Mouse (Mus musculus) intestine, postnatal 0 days (tissue): ENCODE results near the gene Nfix. TPM values are rescaled to one million over a fixed set of nuclear protein-coding genes. Genes with fewer than 3 reads are reported as not detected.

Experiments used
- ATAC-seq: fragments of 200-750 bp; cut with Nextera tagmentation; 2 replicates; pipeline ENCODE4 v1.8.0; 2017; ENCODE audit warnings: mild to moderate bottlenecking, moderate TSS enrichment, moderate library complexity
- H3K27ac ChIP-seq: fragments of 300-500 bp; sonication (generic); 2 replicates; pipeline ENCODE4 v1.5.1; 2014; ENCODE audit warnings: mild to moderate bottlenecking, low read depth, low read length, moderate library complexity
- H3K27me3 ChIP-seq: fragments of 300-500 bp; sonication (generic); replicated peaks from 2 replicates; pipeline ENCODE4 v1.6.1; 2014; ENCODE audit warnings: low read length, mixed read lengths; ENCODE audit not compliant: control insufficient read depth, insufficient read depth
- H3K36me3 ChIP-seq: fragments of 300-500 bp; sonication (generic); 2 replicates; pipeline ENCODE4 v1.6.1; 2014; ENCODE audit warnings: mild to moderate bottlenecking, moderate library complexity; ENCODE audit not compliant: control insufficient read depth, insufficient read depth
- H3K4me1 ChIP-seq: fragments of 300-500 bp; sonication (generic); replicated peaks from 2 replicates; pipeline ENCODE4 v1.6.1; 2014; ENCODE audit warnings: antibody characterized with exemption, low read length, mixed read lengths; ENCODE audit not compliant: control insufficient read depth, insufficient read depth
- H3K4me2 ChIP-seq: fragments of 300-500 bp; sonication (generic); replicated peaks from 2 replicates; pipeline ENCODE4 v1.6.1; 2014; ENCODE audit warnings: low read depth, mild to moderate bottlenecking, moderate library complexity
- H3K4me3 ChIP-seq: fragments of 300-500 bp; sonication (generic); 2 replicates; pipeline ENCODE4 v1.5.1; 2014; ENCODE audit warnings: low read depth, low read length
- H3K9ac ChIP-seq: fragments of 300-500 bp; sonication (generic); 2 replicates; pipeline ENCODE4 v1.6.1; 2014; ENCODE audit warnings: mild to moderate bottlenecking, low read depth, low read length
- H3K9me3 ChIP-seq: fragments of 300-500 bp; sonication (generic); 2 replicates; pipeline ENCODE4 v1.6.1; 2016; ENCODE audit warnings: mixed run types; ENCODE audit not compliant: control insufficient read depth
- CTCF ChIP-seq: sonication (generic); IDR thresholded peaks from 2 replicates; pipeline ENCODE4 v1.5.1; 2016; ENCODE audit warnings: low read depth, mild to moderate bottlenecking, control low read depth, antibody characterized with exemption, moderate library complexity
- WGBS: fragments of 180-500 bp; shearing (Covaris S2); extraction: QIAGEN DNeasy Blood & Tissue Kit; methylation state at CpG from one replicate; pipeline ENCODE4 v1.1.7; 2014; 5-methylcytosine and 5-hydroxymethylcytosine counted together
- polyA plus RNA-seq: library from polyadenylated mRNA; unstranded; fragments of >200 nt; fragmentation: Nextera tagmentation; extraction: Ambion mirVana; gene quantifications from 2 replicates; pipeline ENCODE4 v1.2.1, GENCODE M21; 2015

The Nfix gene
- polyA plus RNA-seq, 1 experiment from 2014 or later: 12.0 TPM

DNA sequence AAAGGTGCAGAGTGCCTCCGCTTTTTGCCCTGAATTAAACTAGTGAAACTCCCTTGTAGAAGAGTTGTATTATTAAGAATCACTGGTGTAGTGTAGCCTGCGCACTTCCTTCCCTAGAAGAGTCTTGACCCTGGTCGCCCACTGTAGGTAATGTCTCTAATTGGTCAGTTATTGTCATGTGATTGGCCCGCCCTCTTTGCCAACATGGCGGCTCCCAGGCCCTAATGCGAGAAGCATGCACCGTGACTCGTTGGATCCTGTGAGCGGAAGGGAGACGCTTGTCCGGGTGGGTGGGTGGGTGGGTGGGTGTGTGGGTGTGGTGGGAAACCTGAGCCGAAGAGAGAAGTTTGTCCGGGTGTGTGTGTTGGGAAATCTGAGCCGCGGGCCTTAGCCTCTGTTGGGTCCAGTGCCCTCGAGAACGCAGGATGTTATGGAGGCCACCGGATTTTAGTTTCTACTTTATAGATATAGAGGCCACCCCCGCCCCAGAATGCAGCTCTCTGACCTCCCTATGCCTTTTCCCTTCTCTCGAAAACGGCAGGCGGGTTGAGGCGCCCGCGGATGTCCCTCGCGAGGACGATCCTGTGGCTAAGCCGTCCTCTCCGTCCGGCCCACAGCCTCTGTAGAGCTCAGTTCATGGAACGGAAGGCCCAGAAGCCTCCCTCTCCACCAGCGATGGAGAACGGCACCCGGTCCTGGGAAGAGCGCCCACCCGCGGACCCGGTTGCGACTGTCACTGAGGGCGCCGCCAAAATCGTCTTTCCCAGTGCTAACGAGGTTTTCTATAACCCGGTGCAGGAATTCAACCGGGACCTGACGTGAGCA, 110.8 kb downstream of the Nfix start:
- Histone ChIP-seq H3K36me3 (peaks cover 15% of the 10 kb centered on the region; the same call in 1 of the 2 replicates), H3K9me3 (no peaks in the 10 kb centered on the region), H3K9ac (peak overlapping the region; percentile 79), H3K4me2 (peak overlapping the region; percentile 89), H3K27ac (peak overlapping the region; percentile 61), H3K4me3 (peak overlapping the region; percentile 79), H3K27me3 (no peaks in the 10 kb centered on the region), H3K4me1 (peaks cover 16% of the 10 kb centered on the region)
- under 1% methylated on average over 46 of the region's 47 CpGs for WGBS
- peak; percentile 83 for ATAC-seq
- TF ChIP-seq CTCF: peak; percentile 42

DNA sequence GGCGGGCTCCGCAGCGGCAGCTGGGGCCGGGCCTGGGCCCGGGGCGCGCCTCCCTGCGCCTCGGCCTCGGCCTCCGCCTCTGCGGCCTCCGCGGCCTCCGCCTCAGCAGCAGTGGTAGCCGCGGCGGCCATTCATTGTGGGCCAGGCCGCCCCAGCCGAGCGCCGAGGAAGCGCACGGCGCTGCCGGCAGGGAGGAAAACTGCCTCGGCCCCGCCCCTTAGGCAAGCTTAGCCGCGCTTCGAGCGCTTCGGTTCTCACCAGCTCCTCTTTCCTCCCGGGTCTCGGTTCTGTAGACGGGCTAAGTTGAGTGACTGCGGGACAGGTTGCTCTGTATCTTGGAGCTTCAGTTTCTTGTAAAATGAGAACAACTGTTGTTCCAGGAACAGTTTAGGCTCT, 112.4 kb downstream of the Nfix start, which contains the start of gene Nacc1:
Gene Nacc1, minus strand, starts transcription at position 158 of the 396 bp plus-strand sequence.
- Histone ChIP-seq H3K4me1 (peaks cover 16% of the 10 kb centered on the region), H3K9ac (peak within 1 kb of the TSS; percentile 93), H3K4me2 (peak within 1 kb of the TSS; percentile 89), H3K36me3 (peaks cover 8% of the 10 kb centered on the region), H3K9me3 (no peaks in the 10 kb centered on the region), H3K4me3 (peak within 1 kb of the TSS; percentile 100), H3K27ac (peak within 1 kb of the TSS; percentile 83), H3K27me3 (no peaks in the 10 kb centered on the region)
- peak; percentile 73 for ATAC-seq
- WGBS: under 1% methylated on average over 30 of the region's 37 CpGs
- TF ChIP-seq CTCF: peak; percentile 37

DNA sequence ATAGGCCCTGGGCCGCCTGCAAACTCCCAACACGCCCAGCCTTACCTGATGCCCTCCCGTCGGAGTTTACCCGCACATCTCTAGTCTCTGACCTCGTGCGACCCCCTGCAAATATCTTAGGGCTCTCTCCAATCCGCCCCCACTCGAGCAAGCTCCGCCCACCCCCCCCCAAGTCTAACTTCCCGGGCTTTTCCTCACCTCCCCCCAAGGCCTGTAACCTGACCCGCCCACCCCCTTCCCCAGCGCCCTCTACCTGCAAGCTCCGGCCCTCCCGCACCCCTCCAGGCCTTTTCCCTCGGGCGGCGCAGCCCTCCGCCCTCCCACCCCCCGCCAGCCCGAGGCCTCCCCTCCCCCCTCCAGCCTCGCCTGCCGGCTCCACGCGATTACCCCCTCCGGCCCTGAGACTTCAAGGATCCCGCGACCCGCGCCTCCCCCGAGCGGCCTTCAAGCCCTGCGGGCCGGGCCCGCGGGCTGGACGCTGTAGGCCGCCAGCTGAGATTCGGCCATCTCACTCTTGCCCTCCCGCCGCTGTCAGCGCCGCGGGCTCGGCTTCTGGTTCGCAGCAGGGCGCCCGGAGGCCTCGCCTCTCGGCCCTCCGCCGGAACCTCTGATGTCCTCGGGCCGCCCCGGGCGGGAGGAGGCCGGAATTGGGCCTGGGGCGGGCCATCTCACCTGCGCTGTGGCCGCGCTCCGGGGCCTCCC, 113.0 kb downstream of the Nfix start:
- Histone ChIP-seq H3K27me3 (no peaks in the 10 kb centered on the region), H3K4me1 (peaks cover 16% of the 10 kb centered on the region), H3K9me3 (no peaks in the 10 kb centered on the region), H3K27ac (peak overlapping the region; percentile 83), H3K4me2 (peak overlapping the region; percentile 89), H3K36me3 (peaks cover 7% of the 10 kb centered on the region), H3K9ac (peak overlapping the region; percentile 93), H3K4me3 (peak overlapping the region; percentile 100)
- peak; percentile 30 for TF ChIP-seq CTCF
- under 1% methylated on average over 57 of the region's 62 CpGs for WGBS
- peak; percentile 40 for ATAC-seq

DNA sequence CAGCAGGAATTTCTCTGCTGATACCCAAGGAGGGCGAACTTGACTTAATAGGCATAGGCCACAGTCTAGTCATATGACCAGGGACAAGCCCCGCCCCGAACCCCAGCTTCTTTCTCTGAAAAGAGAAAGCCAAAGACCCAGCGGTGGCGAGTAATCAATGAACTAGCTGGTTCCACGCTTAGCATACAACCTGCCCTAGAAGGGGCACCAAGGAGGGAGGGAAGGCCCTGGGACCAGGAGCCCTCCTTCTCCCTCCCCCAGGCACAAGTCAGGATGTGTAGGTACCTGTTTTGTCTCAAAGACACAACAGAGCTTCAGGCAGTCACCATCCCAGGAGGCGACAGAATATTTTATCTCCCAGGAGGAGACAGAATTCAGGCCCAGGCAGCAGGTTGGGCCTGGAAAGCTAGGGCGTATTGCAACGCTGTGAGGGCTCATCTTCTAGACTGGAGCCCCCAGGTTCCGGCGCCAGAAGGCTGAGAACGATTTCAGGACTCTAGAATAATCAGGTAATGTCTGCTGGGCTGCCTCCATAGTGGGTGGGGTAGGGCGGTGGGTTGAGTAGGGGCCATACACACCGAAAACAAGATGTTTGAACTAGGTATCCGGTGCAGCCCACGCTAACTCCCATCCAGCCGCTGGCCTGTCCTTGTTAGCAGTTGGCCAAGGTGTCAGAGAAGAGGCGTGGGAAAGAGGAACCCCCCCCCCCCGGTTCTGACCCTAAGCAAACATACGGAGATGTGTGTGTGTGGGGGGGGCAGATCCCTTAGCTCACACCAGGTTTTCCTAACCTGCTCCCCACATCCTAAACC, 113.7 kb downstream of the Nfix start, which contains the start of gene Trmt1:
Gene Trmt1, plus strand, starts transcription at position 117 of the 812 bp plus-strand sequence.
- H3K9ac ChIP-seq: peak within 1 kb of the TSS; percentile 93
- no peaks in the 10 kb centered on the region for H3K27me3 ChIP-seq
- H3K4me3 ChIP-seq: peak within 1 kb of the TSS; percentile 100
- peaks cover 16% of the 10 kb centered on the region for H3K4me1 ChIP-seq
- peaks cover 6% of the 10 kb centered on the region for H3K36me3 ChIP-seq
- peak within 1 kb of the TSS; percentile 83 for H3K27ac ChIP-seq
- TF ChIP-seq CTCF: no peak
- no peaks in the 10 kb centered on the region for H3K9me3 ChIP-seq
- 7% methylated on average over 20 of the region's 20 CpGs for WGBS
- no peak; the same call in 1 of the 2 replicates for ATAC-seq
- H3K4me2 ChIP-seq: peak within 1 kb of the TSS; percentile 89

DNA sequence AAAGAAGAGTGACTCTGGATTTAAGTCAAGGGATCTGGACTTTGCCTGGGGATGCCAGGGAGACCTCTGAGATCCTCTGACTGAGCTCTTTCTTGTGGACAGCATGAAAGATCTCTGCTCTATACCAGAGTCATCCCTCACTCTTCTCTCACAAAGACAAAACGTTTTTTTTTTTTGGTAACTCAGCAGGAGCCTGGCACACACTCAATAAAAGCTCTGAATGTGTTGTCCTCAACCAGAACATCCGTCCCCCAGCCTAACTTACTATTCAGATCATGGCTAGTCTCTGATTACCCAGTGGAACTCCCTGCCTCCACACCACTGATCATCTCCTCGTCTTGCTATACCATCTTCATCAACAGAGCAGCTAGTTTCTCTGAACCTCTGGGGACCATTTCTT, 115.6 kb downstream of the Nfix start:
- Histone ChIP-seq H3K4me1 (peaks cover 12% of the 10 kb centered on the region), H3K27ac (no peak overlapping the region), H3K9ac (no peak overlapping the region), H3K4me3 (no peak overlapping the region), H3K4me2 (no peak overlapping the region), H3K9me3 (no peaks in the 10 kb centered on the region), H3K36me3 (peaks cover 6% of the 10 kb centered on the region), H3K27me3 (no peaks in the 10 kb centered on the region)
- no peak for ATAC-seq
- TF ChIP-seq CTCF: no peak
- 64% methylated on average over 3 of the region's 3 CpGs for WGBS
